In genomic region chr6:112152535-112153364, GRCm38 (mm10) we compare ENCODE assay signal across 17 mouse cellular contexts.
DNase-seq lines count a peak whose midpoint lies in the region; ATAC-seq and TF ChIP-seq lines count a peak whose summit lies in the region.
"Had no signal": no experiment of that assay in that cellular context is flagged by ENCODE, and none has a peak within 500 bp of the region (broad histone marks: within the 10 kb centered on the region; RNA-seq: fewer than 3 reads in every experiment).

No protein-coding gene starts in this region.

- H3K79me2 ChIP-seq in heart, adult 2 months (replicated peaks; ENCODE audit: control insufficient read depth, insufficient read depth, low read length) = no peaks in the 10 kb centered on the region

- H3K36me3 ChIP-seq in forebrain, embryonic 13.5 days (ENCODE audit: poor library complexity, severe bottlenecking) = no peaks in the 10 kb centered on the region
- H3K36me3 ChIP-seq in forebrain, embryonic 10.5 days (replicated peaks) = no peaks in the 10 kb centered on the region
- no peaks in the 10 kb centered on the region for H3K36me3 ChIP-seq in neural tube, embryonic 11.5 days (ENCODE audit: control insufficient read depth, insufficient read depth, low read length)
- H3K36me3 ChIP-seq in heart, adult 2 months (ENCODE audit: control insufficient read depth, insufficient read depth, low read length) = no peaks in the 10 kb centered on the region
- H3K36me3 ChIP-seq: heart, embryonic 15.5 days; kidney, embryonic 15.5 days; limb, embryonic 15.5 days had no signal

- H3K4me1 ChIP-seq in forebrain, embryonic 13.5 days = no peaks in the 10 kb centered on the region
- no peaks in the 10 kb centered on the region for H3K4me1 ChIP-seq in forebrain, embryonic 10.5 days
- H3K4me1 ChIP-seq in neural tube, embryonic 11.5 days (ENCODE audit: control insufficient read depth, insufficient read depth, low read length) = no peaks in the 10 kb centered on the region
- no peaks in the 10 kb centered on the region for H3K4me1 ChIP-seq in heart, adult 2 months (ENCODE audit: control insufficient read depth, insufficient read depth, low read length)
- H3K4me1 ChIP-seq: heart, embryonic 15.5 days; kidney, embryonic 15.5 days; limb, embryonic 15.5 days had no signal

- 76% methylated on average over 10 of the region's 10 CpGs for WGBS in forebrain, embryonic 13.5 days
- 89% methylated on average over 10 of the region's 10 CpGs for WGBS in forebrain, embryonic 10.5 days
- 73% methylated on average over 10 of the region's 10 CpGs for WGBS in neural tube, embryonic 11.5 days
- WGBS in heart, adult 2 months = 50% methylated on average over 10 of the region's 10 CpGs

- no peak for DNase-seq in forebrain, embryonic 10.5 days (ENCODE audit: extremely low spot score, low spot score)
- DNase-seq in neural tube, embryonic 11.5 days (ENCODE audit: low spot score) = no peak
- no peak for DNase-seq in neural tube, embryonic 10.5 days (ENCODE audit: extremely low spot score, low spot score)
- peak; percentile 1 for DNase-seq in lung, postnatal 25 days (ENCODE audit: low spot score)
- peak; percentile 19 for DNase-seq in retina, postnatal 1 day
- no peak for DNase-seq in adrenal gland, postnatal 36 days
- DNase-seq in heart, adult 2 months = no peak
- DNase-seq: adrenal gland, adult 8-10 months; cerebellum, postnatal 10 days; spleen, adult 18-20 months had no signal

- H3K9me3 ChIP-seq in forebrain, embryonic 13.5 days (replicated peaks) = no peaks in the 10 kb centered on the region
- no peaks in the 10 kb centered on the region for H3K9me3 ChIP-seq in forebrain, embryonic 10.5 days
- H3K9me3 ChIP-seq in neural tube, embryonic 11.5 days (ENCODE audit: control insufficient read depth, low read length) = no peaks in the 10 kb centered on the region
- H3K9me3 ChIP-seq: heart, embryonic 15.5 days; kidney, embryonic 15.5 days; limb, embryonic 15.5 days had no signal

- no peak for TF ChIP-seq EP300 in heart, adult 2 months (IDR thresholded peaks at IDR 0.05; ENCODE audit: insufficient read depth, low read depth, low read length)

- H3K4me3 ChIP-seq in forebrain, embryonic 13.5 days = no peak overlapping the region
- H3K4me3 ChIP-seq in forebrain, embryonic 10.5 days = no peak overlapping the region
- no peak overlapping the region for H3K4me3 ChIP-seq in neural tube, embryonic 11.5 days (ENCODE audit: low read depth, low read length)
- H3K4me3 ChIP-seq in heart, adult 2 months = no peak overlapping the region
- H3K4me3 ChIP-seq: heart, embryonic 15.5 days; kidney, embryonic 15.5 days; limb, embryonic 15.5 days; myocyte had no signal

- ATAC-seq in forebrain, embryonic 13.5 days = 0 out of 2 replicates have a peak, but pooled peaks have one; percentile 50
- peak; percentile 50; the same call in 1 of the 2 replicates for ATAC-seq in neural tube, embryonic 11.5 days (ENCODE audit: insufficient read depth, low FRiP score, low TSS enrichment)
- ATAC-seq: inflammation-experienced regulatory T-cells, adult 6 months had no signal

- H3K27me3 ChIP-seq in forebrain, embryonic 13.5 days = no peaks in the 10 kb centered on the region
- no peaks in the 10 kb centered on the region for H3K27me3 ChIP-seq in forebrain, embryonic 10.5 days (ENCODE audit: poor library complexity, severe bottlenecking)
- no peaks in the 10 kb centered on the region for H3K27me3 ChIP-seq in neural tube, embryonic 11.5 days (ENCODE audit: control insufficient read depth, insufficient read depth, low read length)
- H3K27me3 ChIP-seq in heart, adult 2 months (ENCODE audit: control insufficient read depth, insufficient read depth, low read length) = no peaks in the 10 kb centered on the region
- H3K27me3 ChIP-seq: heart, embryonic 15.5 days; kidney, embryonic 15.5 days; limb, embryonic 15.5 days had no signal

- no peak overlapping the region for H3K27ac ChIP-seq in forebrain, embryonic 13.5 days
- H3K27ac ChIP-seq in forebrain, embryonic 10.5 days = no peak overlapping the region
- no peak overlapping the region for H3K27ac ChIP-seq in neural tube, embryonic 11.5 days (ENCODE audit: low read depth, low read length)
- H3K27ac ChIP-seq in heart, adult 2 months = no peak overlapping the region
- H3K27ac ChIP-seq: heart, embryonic 15.5 days; kidney, embryonic 15.5 days; limb, embryonic 15.5 days; macrophage had no signal

- no peak for TF ChIP-seq POLR2A in heart, adult 2 months (IDR thresholded peaks at IDR 0.05; ENCODE audit: insufficient read depth, low read depth, low read length)

- no peak for TF ChIP-seq CTCF in heart, adult 2 months (IDR thresholded peaks at IDR 0.05)

- no peak overlapping the region for H3K4me2 ChIP-seq in forebrain, embryonic 13.5 days
- H3K4me2 ChIP-seq in neural tube, embryonic 11.5 days (ENCODE audit: low read depth) = no peak overlapping the region
- H3K4me2 ChIP-seq: heart, embryonic 15.5 days; kidney, embryonic 15.5 days; limb, embryonic 15.5 days had no signal

- H3K9ac ChIP-seq in forebrain, embryonic 13.5 days = no peak overlapping the region
- H3K9ac ChIP-seq in neural tube, embryonic 11.5 days (ENCODE audit: low read length) = no peak overlapping the region
- H3K9ac ChIP-seq in heart, adult 2 months (ENCODE audit: low read depth, low read length) = no peak overlapping the region
- H3K9ac ChIP-seq: heart, embryonic 15.5 days; kidney, embryonic 15.5 days; limb, embryonic 15.5 days had no signal

- intact Hi-C loops in heart, adult 2 months (cut with DNase I) = no loop called here

Comparison
In these comparisons a context has a peak if more than half of its experiments do, and no peak if none do; other contexts are left out.
1. DNase-seq: peak in lung, postnatal 25 days (single experiment) and retina, postnatal 1 day (single experiment); none in forebrain, embryonic 10.5 days (single experiment), neural tube, embryonic 11.5 days (single experiment), neural tube, embryonic 10.5 days (single experiment), adrenal gland, postnatal 36 days (0 of 2) and heart, adult 2 months (0 of 2).